Mouse (Mus musculus) kidney, embryonic 16.5 days (tissue): ENCODE measurements around the gene Ccdc65. TPM values are rescaled to one million over a fixed set of nuclear protein-coding genes. Genes with fewer than 3 reads are reported as not detected.
A peak's percentile ranks its signal among the peaks of the same experiment; 100 is the strongest.

Source experiments
- ATAC-seq: fragments of 200-750 bp; cut with Nextera tagmentation; 2 replicates; pipeline ENCODE4 v1.8.0; 2017; ENCODE audit warnings: moderate TSS enrichment; ENCODE audit not compliant: low FRiP score, low TSS enrichment
- H3K27ac ChIP-seq: fragments of 300-500 bp; sonication (generic); 2 replicates; pipeline ENCODE4 v1.5.1; 2014; ENCODE audit warnings: low read length
- H3K27me3 ChIP-seq: fragments of 300-500 bp; sonication (generic); 2 replicates; pipeline ENCODE4 v1.6.1; 2014; ENCODE audit warnings: low read length, control low read depth, mixed read lengths; ENCODE audit not compliant: insufficient read depth
- H3K36me3 ChIP-seq: fragments of 300-500 bp; sonication (generic); 2 replicates; pipeline ENCODE4 v1.6.1; 2014; ENCODE audit warnings: low read length, control low read depth, mixed read lengths; ENCODE audit not compliant: insufficient read depth
- H3K4me1 ChIP-seq: fragments of 300-500 bp; sonication (generic); 2 replicates; pipeline ENCODE4 v1.6.1; 2014; ENCODE audit warnings: low read length, control low read depth, mixed read lengths; ENCODE audit not compliant: insufficient read depth
- H3K4me2 ChIP-seq: fragments of 300-500 bp; sonication (generic); replicated peaks from 2 replicates; pipeline ENCODE4 v1.6.1; 2014; ENCODE audit warnings: low read depth, low read length
- H3K4me3 ChIP-seq: fragments of 300-500 bp; sonication (generic); 2 replicates; pipeline ENCODE4 v1.5.1; 2014; ENCODE audit warnings: mild to moderate bottlenecking, low read length
- H3K9ac ChIP-seq: fragments of 300-500 bp; sonication (generic); replicated peaks from 2 replicates; pipeline ENCODE4 v1.6.1; 2014; ENCODE audit warnings: low read length
- H3K9me3 ChIP-seq: fragments of 300-500 bp; sonication (generic); 2 replicates; pipeline ENCODE4 v1.6.1; 2016; ENCODE audit warnings: low read length, control low read depth
- WGBS: fragments of 180-500 bp; shearing (Covaris S2); extraction: QIAGEN DNeasy Blood & Tissue Kit; methylation state at CpG from one replicate; pipeline ENCODE4 v1.1.7; 2014; 5-methylcytosine and 5-hydroxymethylcytosine counted together
- polyA plus RNA-seq: library from polyadenylated mRNA; unstranded; fragments of >200 nt; fragmentation: Nextera tagmentation; extraction: Ambion mirVana; gene quantifications from 2 replicates; pipeline ENCODE4 v1.2.1, GENCODE M21; 2015

Ccdc65 gene
- polyA plus RNA-seq, 1 experiment from 2014 or later, result 1.1 TPM

DNA sequence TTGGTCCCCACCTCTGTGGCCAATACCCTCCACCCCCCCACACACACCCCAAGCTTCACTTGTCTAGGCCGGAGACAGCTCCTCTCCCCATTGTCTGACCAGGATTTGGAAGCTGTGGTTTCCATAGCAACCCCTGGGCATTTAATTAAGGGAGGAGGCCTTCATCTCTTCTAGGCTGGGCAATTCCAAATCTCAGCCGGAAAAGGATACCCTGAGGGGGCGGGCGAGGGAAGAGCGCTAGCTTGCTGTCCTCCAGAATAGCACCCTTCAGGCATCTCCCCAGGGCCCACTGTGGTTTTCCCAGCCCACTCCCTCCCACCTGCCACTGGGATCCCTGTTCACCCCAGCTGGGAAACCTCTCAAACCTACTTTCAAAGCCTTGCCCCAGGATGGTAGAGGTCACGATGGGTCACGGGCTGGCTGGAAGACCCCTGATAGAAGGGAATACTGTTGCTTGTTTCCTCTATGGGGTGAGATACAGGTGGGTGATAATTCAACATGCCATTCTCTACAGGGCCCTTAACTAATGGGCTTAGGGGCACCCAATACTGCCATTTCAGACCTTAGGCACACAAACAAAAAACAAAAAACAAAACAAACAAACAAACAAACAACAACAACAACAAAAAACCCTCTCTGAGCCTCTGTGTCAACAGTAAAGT is 16.4 kb upstream of the Ccdc65 start:
- ATAC-seq, result no peak
- Histone ChIP-seq H3K4me2 (no peak overlapping the region), H3K27ac (no peak overlapping the region)

DNA sequence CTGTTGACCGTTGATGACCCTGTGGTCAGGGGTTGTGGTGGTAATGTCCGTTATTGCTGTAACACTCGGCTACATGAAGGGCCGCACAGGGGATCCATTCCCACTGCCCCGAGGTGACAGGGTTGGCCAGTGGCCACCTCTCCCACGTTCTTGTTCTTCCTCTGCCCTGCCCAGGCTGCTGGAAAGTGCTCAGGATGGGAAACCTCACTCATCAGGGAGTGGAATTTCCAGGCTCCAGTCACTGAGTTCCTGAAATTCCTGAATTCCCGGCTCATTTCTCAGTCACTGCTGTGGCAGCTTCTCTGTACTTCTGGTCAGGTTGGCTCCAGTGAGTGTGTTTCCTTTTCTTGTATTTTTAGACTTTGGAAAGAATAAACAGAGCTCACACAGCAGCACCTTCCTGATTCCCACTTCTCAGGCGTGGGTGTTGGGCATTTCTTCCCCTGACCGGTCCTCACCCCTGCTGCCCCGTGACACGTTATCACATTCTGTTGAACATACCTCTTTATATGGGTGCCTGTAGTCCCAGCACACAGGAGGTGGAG is 15.8 kb upstream of the Ccdc65 start:
- ATAC-seq, result peak; percentile 71
- WGBS, result 27% methylated on average over 11 of the region's 11 CpGs
- Histone ChIP-seq H3K9ac (no peak overlapping the region), H3K4me3 (no peak overlapping the region), H3K4me1 (peaks cover 17% of the 10 kb centered on the region), H3K36me3 (no peaks in the 10 kb centered on the region), H3K27me3 (no peaks in the 10 kb centered on the region), H3K9me3 (no peaks in the 10 kb centered on the region), H3K27ac (peak overlapping the region; percentile 67; the same call in 1 of the 2 replicates), H3K4me2 (no peak overlapping the region)

More for the DNA sequence above, 16.4 kb upstream of the Ccdc65 start:
- H3K36me3 ChIP-seq, result no peaks in the 10 kb centered on the region
- H3K9me3 ChIP-seq, result no peaks in the 10 kb centered on the region
- H3K27me3 ChIP-seq, result no peaks in the 10 kb centered on the region
- no peak overlapping the region for H3K4me3 ChIP-seq
- WGBS, result 38% methylated on average over 7 of the region's 7 CpGs
- no peak overlapping the region for H3K9ac ChIP-seq
- H3K4me1 ChIP-seq, result peaks cover 17% of the 10 kb centered on the region

DNA sequence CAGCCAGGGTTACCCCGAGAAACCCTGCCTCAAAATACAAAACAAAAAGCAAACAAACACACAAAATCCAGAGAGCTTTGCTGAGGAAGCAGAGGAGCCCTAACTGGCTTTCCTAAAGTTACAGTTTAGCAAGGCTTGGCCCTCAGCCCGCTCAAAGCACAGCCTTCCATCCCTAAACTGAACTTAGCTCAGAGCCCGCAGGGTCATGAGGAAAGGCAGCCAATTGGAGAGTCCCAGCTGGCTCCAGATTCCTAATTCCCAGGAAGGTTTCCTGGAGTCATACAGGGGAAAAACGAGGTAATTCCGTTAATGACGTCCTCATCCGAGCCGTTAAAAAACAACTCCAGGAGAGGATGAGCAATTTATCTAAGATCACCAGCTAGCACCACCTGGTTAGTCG is 12.3 kb upstream of the Ccdc65 start:
- H3K9me3 ChIP-seq, result no peaks in the 10 kb centered on the region
- no peak for ATAC-seq
- WGBS, result 33% methylated on average over 9 of the region's 9 CpGs
- H3K4me3 ChIP-seq, result no peak overlapping the region
- peaks cover 24% of the 10 kb centered on the region for H3K4me1 ChIP-seq
- no peaks in the 10 kb centered on the region for H3K36me3 ChIP-seq
- peaks cover 15% of the 10 kb centered on the region for H3K27me3 ChIP-seq
- no peak overlapping the region for H3K4me2 ChIP-seq
- H3K27ac ChIP-seq, result no peak overlapping the region
- 0 out of 2 replicates have a peak overlapping the region, but pooled peaks have one; percentile 8 for H3K9ac ChIP-seq

DNA sequence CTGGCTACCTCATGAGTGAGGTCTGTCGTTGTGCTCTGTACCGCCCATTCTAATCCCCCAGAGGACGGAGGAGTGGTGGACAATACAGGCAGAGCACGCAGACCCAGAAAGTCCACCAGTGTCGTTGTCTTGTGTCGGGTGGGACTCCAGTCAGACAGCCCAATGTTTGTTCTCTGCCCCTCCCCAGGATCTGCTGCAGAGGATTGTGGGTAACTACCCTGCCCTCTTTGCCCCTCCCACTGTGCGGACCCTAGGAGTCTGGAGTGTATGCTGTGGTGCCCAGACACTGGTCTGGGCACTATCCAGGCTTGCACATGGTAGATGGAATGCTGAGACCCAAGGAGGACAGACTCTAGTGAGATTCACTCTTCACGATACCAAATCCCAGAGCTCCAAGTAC is 11.8 kb upstream of the Ccdc65 start:
- 50% methylated on average over 8 of the region's 8 CpGs for WGBS
- Histone ChIP-seq H3K9ac (no peak overlapping the region), H3K4me1 (peaks cover 24% of the 10 kb centered on the region), H3K27me3 (peaks cover 20% of the 10 kb centered on the region), H3K9me3 (no peaks in the 10 kb centered on the region), H3K4me2 (no peak overlapping the region), H3K4me3 (no peak overlapping the region), H3K36me3 (no peaks in the 10 kb centered on the region), H3K27ac (no peak overlapping the region)
- ATAC-seq, result no peak

DNA sequence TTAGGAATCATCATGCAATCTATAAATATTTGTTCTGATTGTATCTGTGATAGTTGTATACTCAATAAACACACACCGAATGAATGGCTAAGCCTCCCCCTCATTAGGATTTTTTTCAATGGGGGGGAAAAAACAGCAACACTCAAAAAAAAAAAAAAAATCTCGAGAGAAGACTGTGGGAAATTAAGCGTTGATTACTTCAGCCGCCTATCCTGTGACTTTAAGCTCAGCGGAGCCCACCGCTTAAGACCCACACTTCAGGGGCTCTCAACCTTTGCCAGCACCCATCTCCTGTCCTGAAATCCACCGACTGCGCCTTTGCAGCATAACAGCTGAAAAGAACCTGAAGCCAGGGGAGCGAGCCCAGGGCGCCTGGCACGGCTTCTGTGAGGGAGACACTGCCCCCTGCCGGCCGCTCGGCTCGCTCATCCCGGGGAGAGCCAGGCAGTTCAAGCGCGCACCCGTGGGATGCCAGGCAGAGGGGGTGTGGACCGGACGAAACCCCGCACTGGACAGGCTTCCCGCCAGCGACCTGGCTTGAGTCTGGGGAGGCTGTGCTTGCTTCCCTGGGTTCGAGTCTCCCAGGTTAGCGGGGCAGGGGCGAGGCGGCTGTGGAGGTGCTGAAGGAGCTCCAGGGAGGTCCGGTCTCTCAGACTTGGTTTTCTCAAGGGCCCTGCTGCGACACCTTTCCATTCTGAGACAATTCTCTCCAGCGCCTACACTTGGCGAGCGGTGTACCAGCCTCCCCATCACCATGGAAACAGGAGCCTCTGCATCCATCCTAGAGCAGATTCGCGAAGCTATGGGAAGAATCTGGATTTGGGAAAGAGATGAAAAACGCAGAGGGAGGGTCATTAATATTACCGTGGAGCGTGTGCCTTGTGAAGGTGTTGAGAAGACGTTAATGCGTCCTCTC is 8.6 kb upstream of the Ccdc65 start:
- 0 out of 2 replicates have a peak, but pooled peaks cover 12% of the 10 kb centered on the region for H3K4me1 ChIP-seq
- H3K9me3 ChIP-seq, result no peaks in the 10 kb centered on the region
- 0 out of 2 replicates have a peak overlapping the region, but pooled peaks have one; percentile 31 for H3K9ac ChIP-seq
- ATAC-seq, result peak; percentile 77
- peaks cover 38% of the 10 kb centered on the region for H3K27me3 ChIP-seq
- H3K4me2 ChIP-seq, result peak overlapping the region; percentile 61
- H3K4me3 ChIP-seq, result peak overlapping the region; percentile 36
- WGBS, result 5% methylated on average over 40 of the region's 40 CpGs
- no peaks in the 10 kb centered on the region for H3K36me3 ChIP-seq
- H3K27ac ChIP-seq, result no peak overlapping the region

DNA sequence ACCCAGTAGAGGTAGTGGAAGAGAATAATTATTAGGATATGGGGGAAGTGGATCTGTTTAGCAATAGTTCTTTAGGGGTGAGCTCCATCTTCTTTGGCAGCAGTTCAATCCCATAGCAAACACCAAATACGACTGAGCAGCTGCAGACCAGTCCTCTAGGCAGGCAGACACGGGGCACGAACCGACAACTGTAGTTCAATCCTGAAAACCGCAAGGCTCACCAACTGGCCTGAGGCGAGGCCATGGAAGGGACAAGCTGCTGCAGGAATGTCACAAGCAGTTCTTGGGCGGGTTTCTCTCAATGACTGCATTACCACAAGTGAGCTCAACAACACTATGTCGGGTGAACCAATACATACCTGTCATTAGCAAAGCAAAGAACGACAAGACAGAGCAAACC is 3.7 kb upstream of the Ccdc65 start:
- Histone ChIP-seq H3K4me2 (no peak overlapping the region), H3K9ac (no peak overlapping the region), H3K36me3 (no peaks in the 10 kb centered on the region), H3K4me1 (peaks cover 10% of the 10 kb centered on the region; the same call in 1 of the 2 replicates), H3K9me3 (no peaks in the 10 kb centered on the region), H3K4me3 (no peak overlapping the region), H3K27me3 (peaks cover 36% of the 10 kb centered on the region), H3K27ac (no peak overlapping the region)
- no peak for ATAC-seq
- 62% methylated on average over 9 of the region's 9 CpGs for WGBS

DNA sequence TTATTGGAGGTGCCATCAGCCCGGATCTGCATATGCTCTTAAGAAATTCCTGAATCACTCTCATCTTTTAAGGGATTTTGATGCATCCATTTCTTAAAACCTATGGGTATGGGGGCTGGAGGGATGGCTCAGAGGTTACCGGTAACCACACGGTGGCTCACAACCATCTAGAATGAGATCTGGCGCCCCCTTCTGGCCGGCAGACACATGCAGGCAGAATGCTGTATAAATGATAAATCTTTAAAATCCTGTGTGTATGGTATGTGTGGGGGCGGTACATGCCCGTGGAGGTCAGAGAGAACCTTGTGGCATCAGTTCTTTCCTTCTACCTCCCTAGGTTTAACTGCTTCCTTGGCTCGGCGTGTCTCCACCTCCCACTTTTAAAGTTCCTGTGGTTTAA is 2.4 kb downstream of the Ccdc65 start:
- WGBS, result 8% methylated on average over 9 of the region's 9 CpGs

DNA sequence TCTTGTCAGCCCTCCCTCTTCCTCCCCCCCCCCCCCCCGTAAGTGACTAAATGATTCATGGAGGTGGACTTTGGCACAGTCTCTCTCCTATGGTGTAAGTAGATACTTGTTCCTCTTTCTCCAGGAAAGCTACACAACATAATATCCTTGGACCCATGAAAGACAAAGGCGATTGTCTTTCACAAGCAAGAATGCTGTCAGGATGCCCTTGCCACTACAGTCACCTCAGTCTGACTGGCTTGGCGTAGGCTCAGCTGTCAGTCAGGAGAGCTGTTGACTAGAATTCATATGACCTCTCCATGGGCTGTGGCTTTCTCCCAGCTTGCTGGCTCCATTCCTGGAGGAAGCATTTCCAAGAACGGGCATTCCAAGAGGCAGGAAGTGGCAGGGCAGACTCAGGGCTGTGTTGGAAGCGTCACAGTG is 6.2 kb downstream of the Ccdc65 start:
- Histone ChIP-seq H3K4me2 (no peak overlapping the region), H3K27me3 (no peaks in the 10 kb centered on the region), H3K9me3 (no peaks in the 10 kb centered on the region), H3K4me3 (no peak overlapping the region), H3K4me1 (no peaks in the 10 kb centered on the region), H3K36me3 (no peaks in the 10 kb centered on the region), H3K27ac (no peak overlapping the region), H3K9ac (no peak overlapping the region)
- no peak for ATAC-seq
- 54% methylated on average over 5 of the region's 5 CpGs for WGBS

More for the DNA sequence above, 2.4 kb downstream of the Ccdc65 start:
- no peak for ATAC-seq
- Histone ChIP-seq H3K9ac (no peak overlapping the region), H3K36me3 (no peaks in the 10 kb centered on the region), H3K27me3 (no peaks in the 10 kb centered on the region; the same call in 1 of the 2 replicates), H3K4me1 (peaks cover 5% of the 10 kb centered on the region; the same call in 1 of the 2 replicates), H3K9me3 (no peaks in the 10 kb centered on the region), H3K4me2 (no peak overlapping the region), H3K4me3 (no peak overlapping the region), H3K27ac (no peak overlapping the region)

DNA sequence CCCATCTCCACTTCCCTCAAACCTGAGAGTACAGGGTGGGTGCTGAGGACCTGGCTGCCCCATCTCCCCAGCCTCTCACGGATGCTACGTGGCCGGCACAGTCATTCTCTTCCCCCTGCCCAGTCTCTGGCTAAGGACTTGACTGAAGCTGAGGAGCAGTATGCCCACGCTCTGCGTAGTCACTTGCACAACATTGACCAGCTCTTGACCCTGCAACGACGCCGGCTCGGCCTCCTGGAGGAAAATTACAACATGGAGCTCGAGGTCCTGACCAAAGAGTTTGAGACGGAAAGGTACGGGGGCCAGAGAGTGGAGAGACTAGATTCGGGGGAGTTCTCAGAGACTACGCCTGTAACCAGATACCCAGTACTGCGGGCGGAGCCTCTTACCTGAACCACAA is 9.3 kb downstream of the Ccdc65 start:
- Histone ChIP-seq H3K36me3 (no peaks in the 10 kb centered on the region), H3K27me3 (no peaks in the 10 kb centered on the region)
- no peak for ATAC-seq

More for the DNA sequence above, 9.3 kb downstream of the Ccdc65 start:
- H3K9ac ChIP-seq, result no peak overlapping the region
- H3K4me1 ChIP-seq, result no peaks in the 10 kb centered on the region
- no peak overlapping the region for H3K4me2 ChIP-seq
- 54% methylated on average over 16 of the region's 16 CpGs for WGBS
- no peaks in the 10 kb centered on the region for H3K9me3 ChIP-seq
- H3K27ac ChIP-seq, result no peak overlapping the region
- H3K4me3 ChIP-seq, result no peak overlapping the region
